In genomic region chr4:59714472-59714871, GRCm38 (mm10) we compare ENCODE assay signal across 20 mouse cellular contexts.
A peak's percentile ranks its signal among the peaks of the same experiment; 100 is the strongest.
DNase-seq lines count a peak whose midpoint lies in the region; ATAC-seq and TF ChIP-seq lines count a peak whose summit lies in the region.
"Had no signal": no experiment of that assay in that cellular context is flagged by ENCODE, and none has a peak within 500 bp of the region (broad histone marks: within the 10 kb centered on the region; RNA-seq: fewer than 3 reads in every experiment).

No protein-coding gene starts in this region.

- no peak for TF ChIP-seq POLR2A in CH12.LX (IDR thresholded peaks at IDR 0.05; ENCODE audit: low read depth, low read length)
- no peak for TF ChIP-seq POLR2A in heart, adult 2 months (IDR thresholded peaks at IDR 0.05; ENCODE audit: insufficient read depth, low read depth, low read length)

- no peak overlapping the region for H3K4me2 ChIP-seq in CH12.LX (ENCODE audit: insufficient read depth, low read depth, poor library complexity, severe bottlenecking)
- no peak overlapping the region; the same call in 1 of the 2 replicates for H3K4me2 ChIP-seq in liver, embryonic 14.5 days (ENCODE audit: low read depth)
- H3K4me2 ChIP-seq: heart, embryonic 11.5 days; limb, embryonic 15.5 days had no signal

- no peak overlapping the region for H3K9ac ChIP-seq in CH12.LX (ENCODE audit: insufficient read depth, low read depth)
- H3K9ac ChIP-seq in liver, embryonic 14.5 days (replicated peaks): no peak overlapping the region
- H3K9ac ChIP-seq in heart, adult 2 months (ENCODE audit: low read depth, low read length): no peak overlapping the region
- H3K9ac ChIP-seq: forebrain, postnatal 0 days; limb, embryonic 15.5 days had no signal

- no peaks in the 10 kb centered on the region; a peak in 1 of 4 replicates for H3K4me1 ChIP-seq in CH12.LX (ENCODE audit: control insufficient read depth in 1 of 2, insufficient read depth in 2 of 2)
- peaks cover 0 to 14% of the 10 kb centered on the region in 2 experiments; a peak in 2 of 4 replicates for H3K4me1 ChIP-seq in liver, embryonic 14.5 days (replicated peaks; ENCODE audit: control insufficient read depth in 2 of 2, insufficient read depth in 2 of 2, low read length in 1 of 2)
- no peaks in the 10 kb centered on the region for H3K4me1 ChIP-seq in heart, adult 2 months (ENCODE audit: control insufficient read depth, insufficient read depth, low read length)

- H3K4me3 ChIP-seq in CH12.LX (replicated peaks in 1 of 3; ENCODE audit: low read depth in 2 of 3, low read length in 2 of 3, poor library complexity in 1 of 3): no peak overlapping the region
- no peak overlapping the region for H3K4me3 ChIP-seq in liver, embryonic 14.5 days (ENCODE audit: insufficient read depth in 1 of 2, low read depth in 2 of 2, low read length in 2 of 2)
- H3K4me3 ChIP-seq in heart, adult 2 months: no peak overlapping the region
- H3K4me3 ChIP-seq: erythroblast, embryonic 14.5 days; limb, embryonic 15.5 days had no signal

- no peaks in the 10 kb centered on the region for H3K79me2 ChIP-seq in CH12.LX (replicated peaks; ENCODE audit: control insufficient read depth, extremely low read depth, insufficient read depth, poor library complexity, severe bottlenecking)
- H3K79me2 ChIP-seq in heart, adult 2 months (replicated peaks; ENCODE audit: control insufficient read depth, insufficient read depth, low read length): no peaks in the 10 kb centered on the region

- dilution Hi-C loops in CH12.LX (cut with MboI; ENCODE audit: extremely low pct_ligation_motif_present, extremely low pct_unique_long_range_greater_than_20kb, low sequenced_read_pairs): no loop called here

- H3K9me3 ChIP-seq in CH12.LX (replicated peaks; ENCODE audit: low read length): no peaks in the 10 kb centered on the region
- no peaks in the 10 kb centered on the region for H3K9me3 ChIP-seq in liver, embryonic 14.5 days (ENCODE audit: control insufficient read depth, low read length)
- H3K9me3 ChIP-seq: limb, embryonic 15.5 days had no signal

- intact Hi-C loops in left cerebral cortex, postnatal 14 days (cut with DNase I): no loop called here
- intact Hi-C loops in heart, adult 2 months (cut with DNase I): no loop called here

- H3K27me3 ChIP-seq in CH12.LX (replicated peaks): no peaks in the 10 kb centered on the region
- H3K27me3 ChIP-seq in liver, embryonic 14.5 days (ENCODE audit: control insufficient read depth, insufficient read depth, low read length): no peaks in the 10 kb centered on the region
- H3K27me3 ChIP-seq in heart, adult 2 months (ENCODE audit: control insufficient read depth, insufficient read depth, low read length): no peaks in the 10 kb centered on the region
- H3K27me3 ChIP-seq: limb, embryonic 15.5 days had no signal

- DNase-seq in CH12.LX (ENCODE audit: extremely low read depth): no peak
- DNase-seq in c-Kit-negative CD71-positive TER-119-positive erythroid progenitor cells, embryonic 14.5 days (ENCODE audit: low read depth, low spot score): peak; percentile 16
- DNase-seq in kidney, postnatal 10 days: peak; percentile 43
- peak; percentile 40 to 53 (median 53) for DNase-seq in liver, embryonic 14.5 days (ENCODE audit: low read depth in 3 of 3, low spot score in 3 of 3)
- DNase-seq in lung, adult 18-20 months: no peak
- no peak for DNase-seq in left cerebral cortex, postnatal 14 days (ENCODE audit: low spot score in 2 of 2)
- DNase-seq in heart, adult 2 months: no peak
- DNase-seq: adrenal gland, postnatal 36 days; cerebellum, postnatal 25 days; forebrain, postnatal 0 days; gastrocnemius, postnatal 14 days; heart, postnatal 36 days; lung, postnatal 4 days; midbrain, embryonic 14.5 days; right cerebral cortex, postnatal 14 days had no signal

- in situ Hi-C loops in CH12.LX (cut with MboI; ENCODE audit: low pct_ligation_motif_present, low pct_unique_long_range_greater_than_20kb, low sequenced_read_pairs): no loop called here

- no peak for TF ChIP-seq RAD21 in CH12.LX (IDR thresholded peaks at IDR 0.05; ENCODE audit: low read depth, low read length)

- no peak for TF ChIP-seq EP300 in CH12.LX (IDR thresholded peaks at IDR 0.05; ENCODE audit: low read length)
- TF ChIP-seq EP300 in liver, embryonic 14.5 days (IDR thresholded peaks at IDR 0.05; ENCODE audit: low read depth): peak; percentile 82
- TF ChIP-seq EP300 in heart, adult 2 months (IDR thresholded peaks at IDR 0.05; ENCODE audit: insufficient read depth, low read depth, low read length): no peak

- H3K36me3 ChIP-seq in CH12.LX (replicated peaks in 1 of 2; ENCODE audit: control insufficient read depth in 1 of 2, insufficient read depth in 1 of 2, low read length in 1 of 2): no peaks in the 10 kb centered on the region
- H3K36me3 ChIP-seq in liver, embryonic 14.5 days (replicated peaks; ENCODE audit: control insufficient read depth, insufficient read depth, low read depth): no peaks in the 10 kb centered on the region
- no peaks in the 10 kb centered on the region for H3K36me3 ChIP-seq in heart, adult 2 months (ENCODE audit: control insufficient read depth, insufficient read depth, low read length)
- H3K36me3 ChIP-seq: limb, embryonic 15.5 days had no signal

- H3K27ac ChIP-seq in CH12.LX (ENCODE audit: insufficient read depth, low read depth): no peak overlapping the region
- no peak overlapping the region for H3K27ac ChIP-seq in liver, embryonic 14.5 days
- H3K27ac ChIP-seq in heart, adult 2 months: no peak overlapping the region
- H3K27ac ChIP-seq: limb, embryonic 15.5 days had no signal

- WGBS in liver, embryonic 14.5 days (ENCODE audit: insufficient replicate concordance): 43% methylated on average over 6 of the region's 6 CpGs
- 69% methylated on average over 6 of the region's 6 CpGs for WGBS in heart, adult 2 months

- TF ChIP-seq CTCF in CH12.LX (conservative IDR thresholded peaks at IDR 0.05 in 1 of 2, IDR thresholded peaks at IDR 0.05 in 1 of 2; ENCODE audit: low read depth in 2 of 2, low read length in 2 of 2): no peak
- no peak for TF ChIP-seq CTCF in liver, embryonic 14.5 days (IDR thresholded peaks at IDR 0.05; ENCODE audit: low read depth)
- no peak for TF ChIP-seq CTCF in heart, adult 2 months (IDR thresholded peaks at IDR 0.05)

- peak; percentile 83 for ATAC-seq in liver, embryonic 14.5 days (ENCODE audit: insufficient read depth)
- ATAC-seq: activated CD4-positive, CD25-positive, alpha-beta regulatory T cell, adult 4 months; forebrain, postnatal 0 days; hindbrain, embryonic 16.5 days had no signal

TF ChIP-seq in CH12.LX, 34 proteins besides CTCF, POLR2A, EP300 and RAD21:
- peak; percentile 75; the same call in 1 of the 2 replicates for TF ChIP-seq MAFK (IDR thresholded peaks at IDR 0.05; ENCODE audit: insufficient replicate concordance, low read length)
- TF ChIP-seq KAT2A (IDR thresholded peaks at IDR 0.05; ENCODE audit: insufficient replicate concordance, low read length): no peak
TF ChIP-seq in CH12.LX: peak in this region for 1.

Comparison
In these comparisons a context has a peak if more than half of its experiments do, and no peak if none do; other contexts are left out.
1. DNase-seq: peak in c-Kit-negative CD71-positive TER-119-positive erythroid progenitor cells, embryonic 14.5 days (single experiment), kidney, postnatal 10 days (single experiment) and liver, embryonic 14.5 days (3 of 3); none in CH12.LX (single experiment), lung, adult 18-20 months (0 of 2), left cerebral cortex, postnatal 14 days (0 of 2) and heart, adult 2 months (0 of 2).